Mouse (Mus musculus): ENCODE measurements around the gene Clasrp.

- no peak for TF ChIP-seq POLR2A (IDR thresholded peaks at IDR 0.05; ENCODE audit: borderline replicate concordance, low read depth, low read length)
- no peak for TF ChIP-seq CTCF (IDR thresholded peaks at IDR 0.05; ENCODE audit: low read depth, low read length)
Observed at GRCm38 (mm10) chr7:19577877-19578414, 26.3 kb downstream of the Clasrp start.

Measured in bone marrow macrophage, adult 2 months (primary cell).